Mouse (Mus musculus) cortical plate, adult 2 months (tissue): ENCODE results near the gene Fgfr2. TPM values are rescaled to one million over a fixed set of nuclear protein-coding genes. Genes with fewer than 3 reads are reported as not detected.

Experiments used
- H3K27ac ChIP-seq: fragments of 200-500 bp; 2 replicates; pipeline ENCODE4 v1.5.1; 2012; ENCODE audit warnings: low read length, control low read depth, inconsistent platforms; ENCODE audit not compliant: insufficient read depth
- H3K4me1 ChIP-seq: fragments of 200-500 bp; 2 replicates; pipeline ENCODE4 v1.6.1; 2011; ENCODE audit warnings: low read length; ENCODE audit not compliant: control insufficient read depth, insufficient read depth
- H3K4me3 ChIP-seq: fragments of 200-500 bp; 2 replicates; pipeline ENCODE4 v1.5.1; 2011; ENCODE audit warnings: mild to moderate bottlenecking, low read length, control low read depth; ENCODE audit not compliant: insufficient read depth
- CTCF ChIP-seq: fragments of 200-500 bp; IDR thresholded peaks from 2 replicates; pipeline ENCODE4 v1.5.1; 2011; ENCODE audit warnings: mild to moderate bottlenecking, control low read depth, low read length; ENCODE audit not compliant: insufficient read depth; ENCODE audit errors: extremely low read depth
- POLR2A ChIP-seq: fragments of 200-500 bp; IDR thresholded peaks from 2 replicates; pipeline ENCODE4 v1.6.1; 2011; ENCODE audit warnings: mild to moderate bottlenecking, low read length, control low read depth; ENCODE audit not compliant: insufficient read depth; ENCODE audit errors: extremely low read depth
- polyA plus RNA-seq: library from polyadenylated mRNA; depleted of rRNA; stranded (reverse); fragments of >200 nt; gene quantifications from 2 replicates; pipeline ENCODE4 v1.2.3, GENCODE M21; 2012

Gene Fgfr2
- polyA plus RNA-seq, 1 experiment: 50.4 TPM

DNA sequence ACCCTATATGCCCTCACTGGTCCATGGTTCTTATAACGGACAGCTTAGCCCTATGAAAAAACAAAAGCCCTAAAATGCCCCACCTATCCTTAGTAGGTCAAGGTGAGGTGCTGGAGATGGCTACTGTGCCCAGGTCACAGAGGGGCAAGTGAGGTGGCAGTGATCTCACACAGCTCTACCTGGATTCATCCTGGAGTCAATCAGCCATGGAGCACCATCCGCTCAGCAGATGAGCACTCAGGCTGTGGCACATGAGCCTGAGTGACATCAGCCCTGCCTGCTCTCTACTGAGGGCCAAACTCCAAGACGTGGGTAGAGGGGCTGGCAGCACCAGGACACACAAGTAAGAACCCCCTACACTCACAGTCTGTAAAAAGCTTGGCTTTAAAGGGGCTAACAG is 121.8 kb downstream of the Fgfr2 start:
- no peak for TF ChIP-seq POLR2A
- TF ChIP-seq CTCF: no peak
- Histone ChIP-seq H3K4me3 (no peak overlapping the region), H3K27ac (no peak overlapping the region)

DNA sequence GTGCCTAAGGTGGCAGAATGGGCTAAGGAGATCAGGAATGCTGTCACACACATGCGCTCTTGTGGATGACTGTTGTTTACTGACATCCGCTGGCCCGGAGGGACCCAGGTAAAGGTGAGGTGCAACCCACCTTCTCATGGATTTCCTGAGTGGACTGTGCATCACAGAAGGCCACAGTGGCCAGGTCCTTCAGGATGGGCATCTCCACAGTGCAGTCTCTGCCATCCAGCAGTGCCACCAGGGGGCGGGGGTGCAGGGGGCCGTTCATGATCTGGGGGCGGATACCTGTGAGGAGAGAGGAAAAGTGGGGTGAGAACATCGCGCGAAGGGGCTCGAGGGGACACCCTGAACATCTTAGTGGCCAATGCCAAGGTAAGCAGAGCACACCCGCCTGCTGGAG is 124.1 kb downstream of the Fgfr2 start:
- Histone ChIP-seq H3K4me3 (no peak overlapping the region), H3K4me1 (peaks cover 1% of the 10 kb centered on the region; the same call in 1 of the 2 replicates), H3K27ac (no peak overlapping the region)
- TF ChIP-seq POLR2A: no peak
- TF ChIP-seq CTCF: no peak

More for the DNA sequence above, 121.8 kb downstream of the Fgfr2 start:
- peaks cover 1% of the 10 kb centered on the region; the same call in 1 of the 2 replicates for H3K4me1 ChIP-seq

- Histone ChIP-seq H3K4me3 (no peak overlapping the region), H3K4me1 (peaks cover 1% of the 10 kb centered on the region; the same call in 1 of the 2 replicates), H3K27ac (no peak overlapping the region)
- TF ChIP-seq CTCF (no peak), POLR2A (no peak)
Measured at GRCm38 (mm10) chr7:132998639-132999038, 124.5 kb downstream of the Fgfr2 start.

DNA sequence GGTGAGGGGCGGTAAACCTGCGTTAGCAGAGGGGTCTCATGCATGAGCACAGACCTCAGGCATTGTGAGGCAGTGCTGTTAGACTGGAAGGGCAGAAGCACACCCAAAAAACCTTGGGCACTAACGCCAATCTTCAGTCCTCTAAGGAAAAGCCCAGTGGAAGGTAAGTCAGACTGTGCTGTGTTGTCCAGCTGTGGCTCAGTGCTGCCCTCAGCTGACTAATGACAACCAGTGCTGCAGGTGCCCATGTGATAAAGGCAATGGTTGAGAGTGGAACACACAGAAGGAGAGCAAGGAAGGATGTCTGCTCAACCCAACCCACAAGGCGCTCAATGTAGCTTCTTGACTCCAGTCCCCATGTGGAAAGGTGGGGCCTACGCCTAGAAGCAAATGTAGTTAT is 126.8 kb downstream of the Fgfr2 start:
- Histone ChIP-seq H3K27ac (no peak overlapping the region), H3K4me3 (no peak overlapping the region), H3K4me1 (no peaks in the 10 kb centered on the region)
- TF ChIP-seq CTCF (peak; percentile 71), POLR2A (no peak)

GRCm38 (mm10) chr7:132994628-132995191 is 128.4 kb downstream of the Fgfr2 start:
- no peaks in the 10 kb centered on the region for H3K4me1 ChIP-seq
- no peak overlapping the region for H3K4me3 ChIP-seq
- TF ChIP-seq CTCF (no peak), POLR2A (no peak)
- H3K27ac ChIP-seq: no peak overlapping the region

DNA sequence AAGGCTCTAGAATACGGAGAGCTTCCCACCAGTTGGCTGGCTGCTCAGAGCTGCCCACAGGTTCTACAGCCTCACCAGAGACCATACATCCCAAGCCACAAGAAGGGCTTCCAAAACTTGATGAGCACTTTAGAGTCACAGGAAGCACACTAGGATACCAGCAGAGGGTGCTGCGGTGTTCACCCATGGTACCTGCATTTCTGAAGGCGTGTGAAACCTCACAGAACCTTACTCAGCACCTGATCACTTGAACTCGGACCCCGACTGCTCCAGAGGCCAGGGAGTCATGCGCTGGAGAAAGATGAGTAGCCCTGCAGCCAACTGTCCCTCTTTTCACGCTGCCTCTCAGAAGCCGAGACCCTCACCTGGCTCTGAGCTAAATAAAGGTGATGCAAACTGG is 129.0 kb downstream of the Fgfr2 start:
- H3K27ac ChIP-seq: no peak overlapping the region
- TF ChIP-seq CTCF: 0 out of 2 replicates have a peak, but pooled peaks have one; percentile 25
- no peak for TF ChIP-seq POLR2A
- H3K4me1 ChIP-seq: no peaks in the 10 kb centered on the region
- H3K4me3 ChIP-seq: no peak overlapping the region

DNA sequence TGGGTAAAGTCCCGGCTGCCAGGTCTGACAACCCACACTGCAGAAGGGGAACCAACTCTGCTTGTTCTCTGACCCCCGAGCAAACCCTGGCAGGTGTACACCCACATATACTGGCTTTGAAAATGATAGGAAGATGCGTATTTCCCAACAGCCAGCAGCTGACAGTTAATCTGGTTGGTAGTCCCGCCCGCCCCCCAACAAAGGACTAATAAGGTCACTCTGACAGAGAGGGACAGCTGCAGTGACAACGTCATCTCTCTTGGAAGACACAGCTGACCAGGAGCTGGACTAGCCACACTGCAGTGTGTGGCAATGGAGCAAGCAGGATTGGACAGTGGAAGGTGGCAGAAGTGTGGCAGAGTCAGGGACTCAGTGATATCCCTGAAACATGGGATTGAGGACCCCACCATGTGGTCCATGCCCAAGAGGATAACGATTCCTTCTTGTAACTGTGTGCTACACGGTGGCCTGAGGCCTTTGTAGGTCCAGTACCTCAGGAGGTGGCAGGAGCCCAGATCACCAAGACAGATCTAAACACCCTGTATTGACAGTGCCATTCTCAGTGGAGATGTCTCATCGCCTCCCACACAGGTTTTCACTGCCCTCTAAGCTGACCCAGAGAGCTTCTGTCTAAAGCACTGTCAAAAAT is 130.1 kb downstream of the Fgfr2 start:
- H3K4me1 ChIP-seq: no peaks in the 10 kb centered on the region
- H3K27ac ChIP-seq: no peak overlapping the region
- TF ChIP-seq POLR2A (no peak), CTCF (no peak)
- H3K4me3 ChIP-seq: no peak overlapping the region

DNA sequence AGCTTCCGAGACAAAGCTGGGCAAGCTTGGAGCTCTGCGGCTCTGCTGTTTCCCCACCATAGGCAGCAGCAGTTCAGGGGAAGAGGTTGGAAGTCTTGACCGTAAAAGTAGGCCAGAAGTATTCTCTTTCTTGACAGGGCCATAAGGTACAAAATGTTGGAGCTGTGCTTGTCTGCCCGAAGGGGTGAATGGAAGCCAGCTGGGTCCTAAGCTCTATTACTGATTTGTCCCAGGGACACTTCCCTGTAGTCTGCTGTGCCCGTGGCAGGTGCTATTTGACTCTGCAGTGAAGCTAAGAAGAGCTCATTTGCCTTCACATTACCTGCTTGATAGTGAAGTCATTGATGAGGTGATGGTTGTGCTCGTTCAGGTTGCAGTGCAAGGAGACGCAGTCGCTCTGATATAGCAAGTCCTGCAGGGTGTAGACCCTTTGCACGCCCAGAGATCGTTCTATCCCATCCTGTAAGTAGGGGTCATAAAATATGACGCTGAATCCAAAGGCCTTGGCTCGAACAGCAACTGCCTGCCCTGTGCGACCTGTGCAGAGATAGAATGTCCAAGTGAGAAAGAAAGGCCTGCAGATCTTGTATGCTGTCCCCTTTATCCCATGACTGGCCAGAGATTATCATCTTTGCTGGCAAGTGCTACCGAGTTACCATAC is 131.8 kb downstream of the Fgfr2 start:
- Histone ChIP-seq H3K4me3 (no peak overlapping the region), H3K27ac (no peak overlapping the region), H3K4me1 (no peaks in the 10 kb centered on the region)
- TF ChIP-seq POLR2A: no peak
- no peak for TF ChIP-seq CTCF

DNA sequence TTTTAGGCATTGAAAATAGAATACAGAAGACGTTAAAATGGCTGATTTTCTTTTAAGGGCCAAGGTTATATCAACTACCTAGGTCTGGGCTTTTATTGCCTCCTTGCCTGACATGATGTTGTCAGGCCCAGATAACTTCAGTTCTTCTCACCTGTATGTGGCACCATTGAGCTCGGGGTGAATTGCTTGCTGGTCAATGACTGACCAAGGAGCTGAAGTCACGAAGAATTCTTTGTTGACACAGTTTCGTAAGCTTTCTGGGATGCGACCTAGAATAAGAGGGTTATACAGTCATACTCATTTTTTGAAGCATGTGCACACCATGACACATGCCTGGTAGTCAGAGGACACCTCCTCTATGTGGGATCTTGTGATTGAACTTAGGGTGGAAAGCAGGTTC is 133.3 kb downstream of the Fgfr2 start:
- no peak overlapping the region for H3K27ac ChIP-seq
- H3K4me3 ChIP-seq: no peak overlapping the region
- H3K4me1 ChIP-seq: no peaks in the 10 kb centered on the region
- no peak for TF ChIP-seq POLR2A

- no peak for TF ChIP-seq POLR2A
- TF ChIP-seq CTCF: no peak
- no peak overlapping the region for H3K27ac ChIP-seq
- no peak overlapping the region for H3K4me3 ChIP-seq
- peaks cover 2% of the 10 kb centered on the region; the same call in 1 of the 2 replicates for H3K4me1 ChIP-seq
Measured at GRCm38 (mm10) chr7:132982639-132983038, 140.5 kb downstream of the Fgfr2 start.
